Comparison of ENCODE assay signal across 8 mouse cellular contexts in the genomic region with DNA sequence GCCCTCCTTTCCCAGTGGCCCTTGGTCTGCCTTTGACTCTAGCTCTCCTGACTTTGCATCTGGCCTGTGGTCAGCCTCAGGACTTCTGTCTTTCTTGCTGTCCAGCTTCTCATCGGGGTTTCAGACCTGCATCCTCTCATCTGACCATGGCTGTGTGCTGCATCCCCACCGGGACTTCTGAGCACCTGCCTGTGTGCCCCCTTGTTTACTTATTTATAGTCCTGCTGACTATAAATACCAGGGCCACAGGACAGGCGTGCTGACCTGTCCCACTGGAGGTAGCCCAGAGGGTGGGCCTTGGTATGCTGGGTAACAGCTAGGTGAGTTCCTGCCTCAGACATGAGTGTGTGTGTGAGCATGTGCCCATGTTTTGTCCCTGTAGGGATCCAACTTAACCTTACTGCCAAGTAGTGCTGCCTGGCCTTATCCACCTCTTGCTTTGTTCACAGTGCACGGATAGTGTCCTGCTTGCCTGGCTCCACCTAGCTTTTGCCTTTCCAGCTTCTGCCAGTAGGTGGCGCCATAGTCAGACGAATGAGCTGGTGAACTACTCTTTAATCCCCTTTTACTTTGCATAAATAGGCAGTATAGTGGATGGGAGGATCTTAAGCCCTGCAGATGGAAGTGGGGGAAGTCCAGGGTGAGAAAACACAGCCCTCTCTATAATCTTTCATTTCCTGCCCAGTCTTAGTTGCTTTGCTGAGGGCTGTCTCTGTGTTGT. TPM values are rescaled to one million over a fixed set of nuclear protein-coding genes. Genes with fewer than 3 reads are reported as not detected.
DNase-seq lines count a peak whose midpoint lies in the region; ATAC-seq lines count a peak whose summit lies in the region.

No protein-coding gene starts in this region.

- H3K27ac ChIP-seq in intestine, embryonic 15.5 days = no peak overlapping the region
- H3K27ac ChIP-seq in midbrain, embryonic 10.5 days (replicated peaks) = no peak overlapping the region

- no peaks in the 10 kb centered on the region for H3K27me3 ChIP-seq in intestine, embryonic 15.5 days (replicated peaks)
- peaks cover 36% of the 10 kb centered on the region for H3K27me3 ChIP-seq in midbrain, embryonic 10.5 days (ENCODE audit: low read depth, poor library complexity, severe bottlenecking)

- intact Hi-C loops in gastrocnemius, postnatal 14 days (cut with DNase I; ENCODE audit: low total_unique reads) = loop anchor here (10.0 kb wide), 1 partner anchor 271 kb away; no protein-coding TSS in a partner anchor
- intact Hi-C loops in left cerebral cortex, postnatal 10 days (cut with DNase I) = loop anchor here (1.0 to 2.0 kb wide), 2 partner anchors 35 to 69 kb away; partner anchors contain the start of gene Acot7

- peak; percentile 92 to 93 for DNase-seq in adrenal gland, adult 18-20 months (ENCODE audit: low spot score in 2 of 2)
- DNase-seq in embryo, embryonic 10 days (ENCODE audit: low spot score) = peak; percentile 91
- DNase-seq in gastrocnemius, postnatal 14 days = peak; percentile 85
- DNase-seq in left cerebral cortex, postnatal 10 days (ENCODE audit: extremely low spot score in 1 of 2, low spot score in 2 of 2) = peak; percentile 87 to 90
- DNase-seq in midbrain, embryonic 10.5 days (ENCODE audit: low spot score) = peak; percentile 92
- DNase-seq in right cerebral cortex, postnatal 36 days (ENCODE audit: low spot score in 2 of 2) = peak; percentile 84 to 86
- DNase-seq in urinary bladder, postnatal 36 days (ENCODE audit: low spot score in 2 of 2) = peak; percentile 87

- H3K9me3 ChIP-seq in intestine, embryonic 15.5 days = no peaks in the 10 kb centered on the region
- H3K9me3 ChIP-seq in midbrain, embryonic 10.5 days (replicated peaks) = no peaks in the 10 kb centered on the region

- H3K4me2 ChIP-seq in intestine, embryonic 15.5 days (replicated peaks) = peak overlapping the region; percentile 38

- no peaks in the 10 kb centered on the region for H3K36me3 ChIP-seq in intestine, embryonic 15.5 days
- H3K36me3 ChIP-seq in midbrain, embryonic 10.5 days = peaks cover 27% of the 10 kb centered on the region

- peaks cover 10% of the 10 kb centered on the region for H3K4me1 ChIP-seq in intestine, embryonic 15.5 days (replicated peaks)
- peaks cover 19% of the 10 kb centered on the region for H3K4me1 ChIP-seq in midbrain, embryonic 10.5 days

- H3K9ac ChIP-seq in intestine, embryonic 15.5 days = no peak overlapping the region

- WGBS in intestine, embryonic 15.5 days = 30% methylated on average over 6 of the region's 6 CpGs
- 40% methylated on average over 6 of the region's 6 CpGs for WGBS in midbrain, embryonic 10.5 days

- no peak overlapping the region for H3K4me3 ChIP-seq in intestine, embryonic 15.5 days (replicated peaks)
- no peak overlapping the region for H3K4me3 ChIP-seq in midbrain, embryonic 10.5 days

- ATAC-seq in intestine, embryonic 15.5 days = peak; percentile 48

RNA-seq across cellular contexts. Expression of gene Acot7, which starts 36.0 kb away (rescaled TPM):
- 10 to 100 TPM; 45.7 to 54.0 TPM for total RNA-seq in adrenal gland, adult 18-20 months (2021)
- 10 to 100 TPM; 12.5 to 13.2 TPM for total RNA-seq in gastrocnemius, postnatal 14 days (2021)
- 57.8 and 60.0 TPM in 2 replicates for polyA plus RNA-seq in intestine, embryonic 15.5 days (2015; fragmentation: Nextera tagmentation; extraction: Ambion mirVana)
- total RNA-seq in left cerebral cortex, postnatal 10 days (2021) = 100 to 1,000 TPM; 415 to 420 TPM
- polyA plus RNA-seq in midbrain, embryonic 10.5 days (2016; fragmentation: Nextera tagmentation; extraction: Ambion mirVana) = 85.7 and 99.7 TPM in 2 replicates

RNA-seq across cellular contexts. Expression of gene Hes2, which starts 55.3 kb away (rescaled TPM):
- not detected for total RNA-seq in adrenal gland, adult 18-20 months (2021)
- total RNA-seq in gastrocnemius, postnatal 14 days (2021) = not detected
- polyA plus RNA-seq in intestine, embryonic 15.5 days (2015; fragmentation: Nextera tagmentation; extraction: Ambion mirVana) = 0.30 and 0.42 TPM in 2 replicates
- not detected for total RNA-seq in left cerebral cortex, postnatal 10 days (2021)
- 0.79 and 1.3 TPM in 2 replicates for polyA plus RNA-seq in midbrain, embryonic 10.5 days (2016; fragmentation: Nextera tagmentation; extraction: Ambion mirVana)

Comparison
In these comparisons a context has a peak if more than half of its experiments do, and no peak if none do; other contexts are left out.
1. RNA of gene Acot7, which starts 36.0 kb away (total RNA-seq): 415 to 420 TPM in left cerebral cortex, postnatal 10 days; 45.7 to 54.0 TPM in adrenal gland, adult 18-20 months and 12.5 to 13.2 TPM in gastrocnemius, postnatal 14 days; every median in the first group is over 4 times any median in the second.
2. Peak in every context shown above with its lines, with median percentiles within 50 percentile points of each other: DNase-seq.